Mouse (Mus musculus): ENCODE data around the gene Gm10644.

- TF ChIP-seq CTCF (IDR thresholded peaks at IDR 0.05; ENCODE audit: low read depth, low read length) = no peak
- TF ChIP-seq POLR2A (IDR thresholded peaks at IDR 0.05; ENCODE audit: borderline replicate concordance, low read depth, low read length) = no peak
Measured at GRCm38 (mm10) chr8:83914860-83915259, 40.1 kb downstream of the Gm10644 start.
